8 mouse cellular contexts compared by ENCODE assay signal in the genomic region with DNA sequence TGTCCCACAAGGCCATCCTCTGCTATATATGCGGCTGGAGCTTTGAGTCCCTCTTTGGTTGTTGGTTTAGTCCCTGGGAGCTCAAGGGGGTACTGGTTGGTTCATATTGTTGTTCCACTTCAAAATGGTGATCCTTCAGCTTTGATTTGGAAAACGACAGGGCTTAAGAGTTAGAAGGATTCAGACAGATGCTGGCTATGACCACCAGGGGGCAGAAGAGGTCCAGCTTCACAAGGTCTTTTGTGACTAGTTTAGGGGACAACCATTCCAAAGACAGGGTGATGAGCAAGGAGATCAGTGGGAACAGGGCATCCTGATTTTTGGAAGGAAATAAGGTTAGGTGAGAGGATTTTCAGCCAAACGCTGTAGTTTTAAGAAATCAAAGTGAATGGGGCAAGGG.
DNase-seq lines count a peak whose midpoint lies in the region; ATAC-seq and TF ChIP-seq lines count a peak whose summit lies in the region.
"Had no signal": no experiment of that assay in that cellular context is flagged by ENCODE, and none has a peak within 500 bp of the region (broad histone marks: within the 10 kb centered on the region; RNA-seq: fewer than 3 reads in every experiment).

No protein-coding gene starts in this region.

- ATAC-seq in forebrain, embryonic 15.5 days (replicated peaks), result no peak

- H3K4me3 ChIP-seq in forebrain, embryonic 15.5 days, result no peak overlapping the region
- H3K4me3 ChIP-seq in lung, adult 2 months (replicated peaks; ENCODE audit: extremely low read depth, low read depth, low read length), result no peak overlapping the region
- H3K4me3 ChIP-seq: heart, embryonic 13.5 days had no signal

- H3K27ac ChIP-seq in forebrain, embryonic 15.5 days (replicated peaks), result 0 out of 2 replicates have a peak overlapping the region, but pooled peaks have one; percentile 47
- H3K27ac ChIP-seq: heart, embryonic 13.5 days had no signal

- peaks cover 22% of the 10 kb centered on the region for H3K4me1 ChIP-seq in forebrain, embryonic 15.5 days
- no peaks in the 10 kb centered on the region for H3K4me1 ChIP-seq in lung, adult 2 months (ENCODE audit: control insufficient read depth, insufficient read depth, low read length)

- no peak overlapping the region for H3K4me2 ChIP-seq in forebrain, embryonic 15.5 days (replicated peaks)
- H3K4me2 ChIP-seq: heart, embryonic 13.5 days had no signal

- TF ChIP-seq CTCF in brain, embryonic 14.5 days (IDR thresholded peaks at IDR 0.05; ENCODE audit: borderline replicate concordance, extremely low read depth, insufficient read depth, insufficient read length), result peak; percentile 79; the same call in 1 of the 2 replicates
- TF ChIP-seq CTCF in lung, adult 2 months (IDR thresholded peaks at IDR 0.05; ENCODE audit: insufficient read depth, low read length), result no peak

- H3K9ac ChIP-seq in forebrain, embryonic 15.5 days (replicated peaks), result no peak overlapping the region
- H3K9ac ChIP-seq: heart, embryonic 13.5 days had no signal

- no peaks in the 10 kb centered on the region for H3K36me3 ChIP-seq in forebrain, embryonic 15.5 days
- H3K36me3 ChIP-seq: heart, embryonic 13.5 days had no signal

- peak; percentile 2 to 7 for DNase-seq in urinary bladder, adult 18-20 months (ENCODE audit: low spot score in 2 of 2)
- DNase-seq in urinary bladder, adult 2 months (ENCODE audit: low spot score), result no peak
- peak; percentile 93 for DNase-seq in brain, embryonic 14.5 days (ENCODE audit: low read depth)
- peak; percentile 45 to 73 for DNase-seq in kidney, postnatal 25 days
- DNase-seq in lung, adult 2 months, result peak; percentile 6
- peak; percentile 48 for DNase-seq in right cerebral cortex, postnatal 25 days

- TF ChIP-seq POLR2A in brain, embryonic 14.5 days (IDR thresholded peaks at IDR 0.05; ENCODE audit: borderline replicate concordance, extremely low read depth, insufficient read depth, insufficient read length, poor library complexity, severe bottlenecking), result no peak
- no peak for TF ChIP-seq POLR2A in lung, adult 2 months (IDR thresholded peaks at IDR 0.05; ENCODE audit: borderline replicate concordance, extremely low read depth, low read depth, low read length)

- H3K9me3 ChIP-seq in forebrain, embryonic 15.5 days, result no peaks in the 10 kb centered on the region
- H3K9me3 ChIP-seq: heart, embryonic 13.5 days had no signal

- WGBS in forebrain, embryonic 15.5 days, result 26% methylated on average over 3 of the region's 3 CpGs
- WGBS in lung, adult 2 months, result 31% methylated on average over 3 of the region's 3 CpGs

- H3K27me3 ChIP-seq in forebrain, embryonic 15.5 days, result no peaks in the 10 kb centered on the region
- H3K27me3 ChIP-seq: heart, embryonic 13.5 days had no signal
